Mouse (Mus musculus) monocyte, adult 2 months (primary cell): Measurements from ENCODE around the gene Afm.

ENCODE experiments used
- DNase-seq, 2 experiments: peaks; one replicate each; pipeline ENCODE4 v3.0.0; 2022; ENCODE audit warnings: low spot score in 2 of 2, low read depth in 1 of 2

Afm gene

GRCm38 (mm10) chr5:90518356-90519100 lies at the start of gene Afm:
Gene Afm (plus strand): TSS chr5:90518932.
- DNase-seq = no peak

DNA sequence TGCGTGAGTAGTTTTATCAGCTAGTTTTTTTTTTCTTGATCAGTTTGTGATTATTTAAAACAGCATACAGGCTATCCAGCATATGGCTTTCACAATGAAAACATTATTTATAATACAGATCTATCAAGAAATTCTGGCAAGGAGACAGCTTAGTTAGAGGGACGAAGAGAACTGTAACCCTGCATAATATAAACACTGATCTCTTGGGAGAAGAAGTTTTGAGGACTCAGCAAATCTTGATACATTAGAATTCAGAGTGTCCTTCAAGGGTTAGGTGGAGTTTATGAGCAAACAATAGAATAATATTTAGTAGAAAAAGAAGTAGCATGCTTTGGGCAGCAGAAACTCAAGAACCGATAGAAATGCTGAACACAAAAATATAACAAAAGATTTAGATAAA lies 47.9 kb upstream of the Afm start:
- no peak for DNase-seq

DNA sequence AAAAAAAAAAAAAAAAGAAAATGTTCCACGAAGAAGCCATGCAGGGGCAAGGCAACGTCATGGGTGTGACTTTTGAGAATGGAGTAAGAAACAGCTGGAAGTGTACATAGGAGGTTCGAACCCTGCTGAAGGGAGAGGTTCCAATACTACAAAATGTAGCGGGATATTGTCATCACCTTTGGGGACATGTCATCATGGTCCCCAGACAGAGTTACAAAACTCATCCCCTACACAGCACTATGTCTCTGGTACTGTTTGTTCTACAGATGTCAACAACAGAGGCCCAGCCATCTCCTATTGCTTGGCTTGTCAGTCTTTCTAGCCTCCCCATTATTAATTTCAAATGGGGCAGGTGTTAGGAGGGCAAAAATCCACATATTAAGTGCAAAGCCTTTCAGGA lies 44.8 kb upstream of the Afm start:
- DNase-seq = no peak

GRCm38 (mm10) chr5:90474369-90474768 lies 44.4 kb upstream of the Afm start:
- no peak for DNase-seq

DNA sequence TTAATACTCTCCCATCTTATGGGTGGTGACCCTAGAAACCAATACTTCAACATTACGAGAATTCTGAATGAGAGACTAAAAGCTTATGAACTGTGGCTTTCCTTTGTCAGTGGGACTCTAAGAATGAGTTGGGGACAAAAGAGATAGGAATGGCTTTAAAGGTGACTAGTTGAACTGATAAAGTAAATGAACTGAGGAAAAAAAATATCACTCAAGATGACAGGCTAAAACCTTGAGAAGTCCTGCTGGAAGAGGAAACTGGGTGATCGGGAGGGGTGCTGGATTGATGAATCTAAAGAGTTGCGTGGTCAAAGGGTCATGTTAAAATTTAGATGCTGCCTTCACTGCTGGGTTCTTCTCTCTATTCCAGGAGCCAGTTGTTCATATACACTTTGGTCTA lies 42.0 kb upstream of the Afm start:
- DNase-seq = no peak

GRCm38 (mm10) chr5:90477308-90478140 lies 41.2 kb upstream of the Afm start:
- no peak for DNase-seq

GRCm38 (mm10) chr5:90478886-90479285 lies 39.8 kb upstream of the Afm start:
- no peak for DNase-seq

- no peak for DNase-seq
These were observed 33.1 kb upstream of the Afm start for GRCm38 (mm10) chr5:90485597-90485996.

DNA sequence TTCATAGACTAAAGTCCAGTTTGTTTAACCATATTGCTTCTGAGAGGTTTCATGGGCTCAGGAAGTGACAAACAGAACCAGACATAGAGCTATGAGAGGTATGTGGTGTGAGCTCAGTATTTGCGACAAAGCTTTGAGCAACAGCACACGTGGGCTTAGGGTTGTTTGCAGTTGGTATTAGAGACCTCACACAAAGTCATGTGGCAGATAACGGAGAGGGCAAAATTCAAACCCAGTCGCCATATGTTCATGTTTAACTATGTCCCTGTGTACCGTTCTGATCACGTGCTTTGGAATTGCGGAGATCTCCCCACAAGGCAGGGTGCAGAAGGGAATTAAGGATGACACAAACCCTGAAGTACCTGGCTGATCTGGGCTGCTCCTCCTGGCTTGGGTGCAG lies 30.4 kb upstream of the Afm start:
- no peak for DNase-seq

GRCm38 (mm10) chr5:90490518-90490917 lies 28.2 kb upstream of the Afm start, which contains the start of gene Afp:
Gene Afp (plus strand): TSS chr5:90490737.
- DNase-seq = no peak

- no peak for DNase-seq
These were observed 26.3 kb upstream of the Afm start for GRCm38 (mm10) chr5:90492440-90492839.

- DNase-seq = no peak
These were observed 24.4 kb upstream of the Afm start for GRCm38 (mm10) chr5:90494308-90494707.

DNA sequence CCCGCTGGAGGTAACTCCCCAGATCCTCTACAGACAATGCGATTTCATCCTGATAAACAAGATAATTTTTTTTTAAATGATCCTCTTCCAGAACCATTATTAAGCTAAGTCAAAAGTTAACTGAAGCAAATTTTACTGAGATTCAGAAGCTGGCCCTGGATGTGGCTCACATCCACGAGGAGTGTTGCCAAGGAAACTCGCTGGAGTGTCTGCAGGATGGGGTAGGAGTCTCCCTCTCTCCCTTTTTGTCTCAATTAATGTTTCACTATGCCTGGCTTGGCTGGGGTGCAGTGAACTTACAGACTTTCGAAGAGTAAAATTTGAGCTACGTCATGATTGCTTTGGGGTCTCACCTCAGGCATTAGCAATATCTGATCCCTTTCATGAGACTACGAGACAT lies 19.2 kb upstream of the Afm start:
- no peak for DNase-seq

GRCm38 (mm10) chr5:90500714-90501113 lies 18.0 kb upstream of the Afm start:
- DNase-seq = peak; percentile 3 to 22

- DNase-seq = no peak
These were observed 17.0 kb upstream of the Afm start for GRCm38 (mm10) chr5:90501752-90502151.

DNA sequence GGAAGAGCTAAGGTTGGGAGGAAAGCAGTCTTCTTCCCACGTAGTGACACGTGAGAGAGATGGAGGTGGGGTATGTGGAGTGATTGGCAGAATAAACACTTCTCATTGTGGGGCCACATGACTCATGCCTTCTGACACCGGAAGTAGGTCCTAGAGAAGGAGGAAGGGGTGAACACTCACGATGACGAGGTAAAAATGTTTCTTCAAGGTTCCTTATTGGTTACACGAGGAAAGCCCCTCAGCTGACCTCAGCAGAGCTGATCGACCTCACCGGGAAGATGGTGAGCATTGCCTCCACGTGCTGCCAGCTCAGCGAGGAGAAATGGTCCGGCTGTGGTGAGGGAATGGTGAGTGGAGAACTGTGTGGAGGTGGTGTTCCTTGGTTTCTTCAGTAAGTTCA lies 14.0 kb upstream of the Afm start:
- no peak for DNase-seq

GRCm38 (mm10) chr5:90506507-90506906 lies 12.2 kb upstream of the Afm start:
- no peak for DNase-seq

GRCm38 (mm10) chr5:90507411-90507949 lies 11.3 kb upstream of the Afm start:
- DNase-seq = no peak

DNA sequence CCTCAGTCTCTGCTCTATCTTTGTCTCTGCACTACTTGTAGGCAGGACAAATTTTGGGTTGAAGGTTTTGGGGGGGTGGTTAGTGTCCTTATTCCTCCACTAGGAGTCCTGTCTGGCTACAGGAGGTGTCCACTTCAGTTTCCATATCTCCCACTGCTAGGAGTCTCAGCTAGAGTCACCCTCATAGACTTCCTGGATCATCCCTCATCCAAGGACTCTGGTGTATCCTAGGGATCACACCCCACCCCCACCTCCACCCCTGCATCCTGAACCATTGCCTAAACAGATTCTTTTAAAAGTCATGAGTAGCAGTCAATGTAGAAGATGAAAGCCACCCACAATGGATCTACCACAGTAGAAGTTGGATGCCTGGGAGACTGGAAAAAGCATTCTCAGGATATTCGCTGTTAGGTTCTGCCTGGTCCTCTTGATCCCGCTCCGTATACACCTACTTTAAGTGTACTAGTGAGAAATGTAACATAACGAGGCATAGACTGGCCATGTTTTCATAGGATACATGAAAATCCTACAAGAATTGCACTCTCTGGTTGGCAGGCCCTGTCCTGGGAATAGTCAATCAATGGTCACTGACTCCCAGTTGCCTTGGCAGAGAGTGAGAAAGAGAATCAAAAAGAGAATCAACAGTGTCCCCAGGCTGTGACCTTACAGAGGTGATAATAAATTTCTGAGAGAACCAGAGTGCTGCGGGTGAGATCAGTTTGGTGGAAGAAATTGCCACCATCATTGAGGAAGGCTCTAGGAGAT lies 8.7 kb upstream of the Afm start:
- DNase-seq = no peak

DNA sequence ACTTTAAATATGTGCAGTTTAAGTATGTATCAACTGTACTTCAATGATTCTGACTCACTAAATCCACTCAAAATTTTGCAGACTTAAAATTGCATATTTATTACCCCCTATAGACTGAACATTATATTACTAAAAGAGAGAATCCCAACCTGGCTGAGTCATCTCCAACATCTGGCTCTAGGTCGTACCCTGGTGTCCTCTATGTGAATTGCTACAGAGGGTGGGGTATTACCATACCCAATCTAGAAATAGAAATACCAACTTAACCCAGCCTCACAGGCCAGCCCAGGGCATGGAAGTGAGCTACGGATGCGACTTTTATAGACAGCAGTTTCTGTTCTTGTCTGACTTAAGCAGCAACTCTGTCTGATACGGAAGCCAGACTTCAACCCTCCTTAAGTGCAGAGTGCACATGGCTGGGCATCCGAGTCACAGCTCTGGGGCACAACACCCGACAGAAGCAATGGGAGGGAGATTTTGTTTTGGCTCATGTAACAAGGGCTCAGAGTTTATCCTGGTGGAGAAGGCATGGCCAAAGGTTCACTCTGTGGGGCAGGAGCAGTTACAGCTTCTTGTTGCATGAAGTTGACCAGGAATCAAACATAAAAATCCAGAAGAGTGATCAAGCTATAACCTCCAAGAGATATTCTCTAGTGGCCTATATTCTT lies 6.3 kb upstream of the Afm start:
- DNase-seq = no peak

- no peak for DNase-seq
These were observed 3.2 kb upstream of the Afm start for GRCm38 (mm10) chr5:90515561-90515960.
